10 mouse cellular contexts compared by ENCODE assay signal in genomic region chr4:132180710-132181109, GRCm38 (mm10). TPM values are rescaled to one million over a fixed set of nuclear protein-coding genes. Genes with fewer than 3 reads are reported as not detected.
DNase-seq lines count a peak whose midpoint lies in the region; ATAC-seq and TF ChIP-seq lines count a peak whose summit lies in the region.
"Had no signal": no experiment of that assay in that cellular context is flagged by ENCODE, and none has a peak within 500 bp of the region (broad histone marks: within the 10 kb centered on the region; RNA-seq: fewer than 3 reads in every experiment).

No protein-coding gene starts in this region.

- no peak for ATAC-seq in midbrain, embryonic 11.5 days (ENCODE audit: low FRiP score)
- no peak for ATAC-seq in midbrain, embryonic 13.5 days

- intact Hi-C loops in heart, adult 2 months (cut with DNase I) = loop anchor here (5.0 to 10.0 kb wide), 2 partner anchors 167 to 206 kb away; no protein-coding TSS in a partner anchor
- intact Hi-C loops in gastrocnemius, postnatal 14 days (cut with DNase I; ENCODE audit: low total_unique reads) = no loop called here

- WGBS in heart, adult 2 months = 76% methylated on average over 9 of the region's 9 CpGs
- WGBS in heart, embryonic 10.5 days = 77% methylated on average over 9 of the region's 9 CpGs
- 74% methylated on average over 9 of the region's 9 CpGs for WGBS in midbrain, embryonic 11.5 days
- WGBS in midbrain, embryonic 13.5 days = 73% methylated on average over 9 of the region's 9 CpGs

- TF ChIP-seq CTCF in heart, adult 2 months (IDR thresholded peaks at IDR 0.05) = peak; percentile 59

- H3K27me3 ChIP-seq in heart, adult 2 months (ENCODE audit: control insufficient read depth, insufficient read depth, low read length) = no peaks in the 10 kb centered on the region
- H3K27me3 ChIP-seq in heart, embryonic 10.5 days (ENCODE audit: insufficient read depth, poor library complexity, severe bottlenecking) = no peaks in the 10 kb centered on the region
- no peaks in the 10 kb centered on the region for H3K27me3 ChIP-seq in midbrain, embryonic 11.5 days (ENCODE audit: control insufficient read depth, insufficient read depth, low read length)
- H3K27me3 ChIP-seq in midbrain, embryonic 13.5 days = no peaks in the 10 kb centered on the region
- H3K27me3 ChIP-seq: heart, embryonic 13.5 days had no signal

- TF ChIP-seq EP300 in heart, adult 2 months (IDR thresholded peaks at IDR 0.05; ENCODE audit: insufficient read depth, low read depth, low read length) = no peak

- H3K4me1 ChIP-seq in heart, adult 2 months (ENCODE audit: control insufficient read depth, insufficient read depth, low read length) = no peaks in the 10 kb centered on the region; the same call in 1 of the 2 replicates
- no peaks in the 10 kb centered on the region for H3K4me1 ChIP-seq in heart, embryonic 10.5 days
- no peaks in the 10 kb centered on the region for H3K4me1 ChIP-seq in midbrain, embryonic 11.5 days (ENCODE audit: control insufficient read depth, insufficient read depth, low read length)
- H3K4me1 ChIP-seq in midbrain, embryonic 13.5 days (replicated peaks) = no peaks in the 10 kb centered on the region
- H3K4me1 ChIP-seq: heart, embryonic 13.5 days had no signal

- H3K79me2 ChIP-seq in heart, adult 2 months (replicated peaks; ENCODE audit: control insufficient read depth, insufficient read depth, low read length) = no peaks in the 10 kb centered on the region

- TF ChIP-seq POLR2A in heart, adult 2 months (IDR thresholded peaks at IDR 0.05; ENCODE audit: insufficient read depth, low read depth, low read length) = no peak

- H3K27ac ChIP-seq in heart, adult 2 months = no peak overlapping the region
- H3K27ac ChIP-seq in heart, embryonic 10.5 days = no peak overlapping the region
- H3K27ac ChIP-seq in midbrain, embryonic 11.5 days (ENCODE audit: low read depth, low read length) = no peak overlapping the region
- no peak overlapping the region for H3K27ac ChIP-seq in midbrain, embryonic 13.5 days
- H3K27ac ChIP-seq: heart, embryonic 13.5 days; liver, embryonic 15.5 days had no signal

- H3K9ac ChIP-seq in heart, adult 2 months (ENCODE audit: low read depth, low read length) = no peak overlapping the region
- H3K9ac ChIP-seq in midbrain, embryonic 11.5 days (ENCODE audit: low read length) = no peak overlapping the region
- no peak overlapping the region for H3K9ac ChIP-seq in midbrain, embryonic 13.5 days (replicated peaks)
- H3K9ac ChIP-seq: heart, embryonic 13.5 days; liver, embryonic 15.5 days had no signal

- H3K36me3 ChIP-seq in heart, adult 2 months (ENCODE audit: control insufficient read depth, insufficient read depth, low read length) = no peaks in the 10 kb centered on the region
- H3K36me3 ChIP-seq in heart, embryonic 10.5 days = peaks cover 43% of the 10 kb centered on the region
- peaks cover 9% of the 10 kb centered on the region for H3K36me3 ChIP-seq in midbrain, embryonic 11.5 days (ENCODE audit: control insufficient read depth, insufficient read depth, low read length)
- H3K36me3 ChIP-seq in midbrain, embryonic 13.5 days = peaks cover 50% of the 10 kb centered on the region

- DNase-seq in heart, adult 2 months = peak in 1 of 2 experiments; percentile 40
- DNase-seq in heart, embryonic 10.5 days (ENCODE audit: low spot score) = no peak
- peak; percentile 92 for DNase-seq in midbrain, embryonic 11.5 days (ENCODE audit: low spot score, missing footprints)
- DNase-seq in adipocyte (ENCODE audit: low spot score) = peak; percentile 18
- peak; percentile 69 for DNase-seq in kidney, postnatal 10 days
- peak; percentile 72 for DNase-seq in testis, postnatal 10 days (ENCODE audit: low spot score)
- DNase-seq in gastrocnemius, postnatal 14 days = no peak

- H3K4me2 ChIP-seq in midbrain, embryonic 11.5 days = no peak overlapping the region
- H3K4me2 ChIP-seq in midbrain, embryonic 13.5 days (replicated peaks) = no peak overlapping the region
- H3K4me2 ChIP-seq: heart, embryonic 13.5 days; liver, embryonic 15.5 days had no signal

- no peak overlapping the region for H3K4me3 ChIP-seq in heart, adult 2 months
- H3K4me3 ChIP-seq in heart, embryonic 10.5 days = no peak overlapping the region
- no peak overlapping the region for H3K4me3 ChIP-seq in midbrain, embryonic 11.5 days (ENCODE audit: low read depth, low read length)
- no peak overlapping the region for H3K4me3 ChIP-seq in midbrain, embryonic 13.5 days (replicated peaks)
- H3K4me3 ChIP-seq: heart, embryonic 13.5 days; liver, embryonic 15.5 days had no signal

- no peaks in the 10 kb centered on the region for H3K9me3 ChIP-seq in heart, embryonic 10.5 days
- H3K9me3 ChIP-seq in midbrain, embryonic 11.5 days (ENCODE audit: control insufficient read depth, low read length) = no peaks in the 10 kb centered on the region
- no peaks in the 10 kb centered on the region for H3K9me3 ChIP-seq in midbrain, embryonic 13.5 days
- H3K9me3 ChIP-seq: heart, embryonic 13.5 days; liver, embryonic 15.5 days had no signal

RNA-seq across cellular contexts. Expression of gene Ythdf2, which starts 31.4 kb away (rescaled TPM):
- 10 to 100 TPM; 26.8 to 27.5 TPM for total RNA-seq in heart, adult 2 months (2021)
- 9.7 and 17.7 TPM in 2 replicates for polyA plus RNA-seq in heart, adult 2 months (2012; rRNA removed)
- 76.0 and 91.6 TPM in 2 replicates for polyA plus RNA-seq in heart, embryonic 10.5 days (2016; fragmentation: Nextera tagmentation; extraction: Ambion mirVana)
- 164 and 170 TPM in 2 replicates for polyA plus RNA-seq in midbrain, embryonic 11.5 days (2014; fragmentation: Nextera tagmentation; extraction: Ambion mirVana)
- 146 and 149 TPM in 2 replicates for polyA plus RNA-seq in midbrain, embryonic 13.5 days (2015; fragmentation: Nextera tagmentation; extraction: Ambion mirVana)
- total RNA-seq in gastrocnemius, postnatal 14 days (2021) = 10 to 100 TPM; 29.5 to 33.7 TPM

RNA-seq across cellular contexts. Expression of gene Oprd1, which starts 36.4 kb away (rescaled TPM):
- under 1 TPM; 0.20 to 0.21 TPM for total RNA-seq in heart, adult 2 months (2021)
- polyA plus RNA-seq in heart, adult 2 months (2012; rRNA removed) = 0.43 and 0.64 TPM in 2 replicates
- 1.00 and 1.1 TPM in 2 replicates for polyA plus RNA-seq in heart, embryonic 10.5 days (2016; fragmentation: Nextera tagmentation; extraction: Ambion mirVana)
- polyA plus RNA-seq in midbrain, embryonic 11.5 days (2014; fragmentation: Nextera tagmentation; extraction: Ambion mirVana) = 0.04 and 0.08 TPM in 2 replicates
- 0.09 and 0.24 TPM in 2 replicates for polyA plus RNA-seq in midbrain, embryonic 13.5 days (2015; fragmentation: Nextera tagmentation; extraction: Ambion mirVana)
- total RNA-seq in gastrocnemius, postnatal 14 days (2021) = under 1 TPM in 1 of 2 experiments, not detected in 1; 0.04 TPM
- polyA plus RNA-seq: liver, embryonic 15.5 days had no signal

Comparison
In these comparisons a context has a peak if more than half of its experiments do, and no peak if none do; other contexts are left out.
1. DNase-seq: peak in midbrain, embryonic 11.5 days (single experiment), adipocyte (single experiment), kidney, postnatal 10 days (single experiment) and testis, postnatal 10 days (single experiment); none in heart, embryonic 10.5 days (single experiment) and gastrocnemius, postnatal 14 days (single experiment).